Mouse (Mus musculus) kidney, postnatal 4 days (tissue): ENCODE measurements at regions not wholly inside any gene's neighbourhood (a gene's known extent, or its start where the extent isn't known, plus 50 kb on each side); places are given as distances from the start of the nearest gene placed in this dataset.
A peak's percentile ranks its signal among the peaks of the same experiment; 100 is the strongest.

ENCODE experiments used
- DNase-seq, 2 experiments: peaks; one replicate each; pipeline ENCODE4 v3.0.0; 2021; ENCODE audit warnings: mixed read lengths in 2 of 2

- no peak for DNase-seq
Measured at GRCm38 (mm10) chr7:37392122-37392521, 381.3 kb downstream of the Zfp536 start.

GRCm38 (mm10) chr7:37392604-37393003 is 380.8 kb downstream of the Zfp536 start:
- no peak for DNase-seq

GRCm38 (mm10) chr7:37393071-37393470 is 380.4 kb downstream of the Zfp536 start:
- DNase-seq, result no peak

- DNase-seq, result no peak
Measured at GRCm38 (mm10) chr7:37394965-37395426, 378.4 kb downstream of the Zfp536 start.

- no peak for DNase-seq
Measured at GRCm38 (mm10) chr7:37395881-37396513, 377.4 kb downstream of the Zfp536 start.

GRCm38 (mm10) chr7:37403483-37403882 is 370.0 kb downstream of the Zfp536 start:
- DNase-seq, result no peak

GRCm38 (mm10) chr7:37413350-37413749 is 360.1 kb downstream of the Zfp536 start:
- DNase-seq, result no peak

- peak; percentile 11 to 30 for DNase-seq
Measured at GRCm38 (mm10) chr7:37421704-37422103, 351.7 kb downstream of the Zfp536 start.
